Mouse (Mus musculus): ENCODE measurements around the gene Prss36. TPM values are rescaled to one million over a fixed set of nuclear protein-coding genes. Genes with fewer than 3 reads are reported as not detected.

Gene Prss36
- total RNA-seq (2023) = 1 to 10 TPM in 1 of 2 experiments, under 1 TPM in 1; 0.70 to 1.4 TPM

DNA sequence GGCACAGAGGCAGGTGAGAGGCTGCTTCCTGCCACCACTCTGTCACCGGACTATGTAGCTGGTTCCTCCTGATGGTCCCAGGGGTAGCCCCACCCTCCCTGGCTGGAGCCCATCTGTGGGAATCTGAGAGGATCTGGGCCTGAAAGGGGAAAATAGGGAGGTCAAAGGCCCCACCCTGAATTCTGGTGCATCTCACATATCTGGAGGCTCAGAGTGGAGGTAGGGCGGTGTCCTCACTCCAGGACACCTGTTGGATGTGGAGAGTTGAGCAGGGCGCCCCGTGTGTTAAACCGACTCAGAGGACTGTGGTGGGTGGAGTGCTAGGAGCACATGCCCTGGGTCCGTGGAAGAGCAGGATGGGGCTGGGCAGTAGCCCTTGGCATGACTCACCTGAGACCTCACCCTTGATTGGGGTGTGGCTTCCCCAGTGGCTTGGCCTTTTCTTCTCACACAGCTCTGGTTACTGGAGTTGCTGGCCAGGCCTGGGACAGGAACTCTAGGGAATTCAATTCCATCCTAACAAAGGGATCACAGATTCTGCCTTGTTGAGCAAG, at the start of gene Prss36:
Prss36 (minus strand) TSS at position 256 of the 554 bp plus-strand sequence.

GRCm38 (mm10) chr7:127993341-127993977, 46.9 kb upstream of the Prss36 start, which contains the start of gene Pycard:
Gene Pycard (minus strand): TSS chr7:127993867.

DNA sequence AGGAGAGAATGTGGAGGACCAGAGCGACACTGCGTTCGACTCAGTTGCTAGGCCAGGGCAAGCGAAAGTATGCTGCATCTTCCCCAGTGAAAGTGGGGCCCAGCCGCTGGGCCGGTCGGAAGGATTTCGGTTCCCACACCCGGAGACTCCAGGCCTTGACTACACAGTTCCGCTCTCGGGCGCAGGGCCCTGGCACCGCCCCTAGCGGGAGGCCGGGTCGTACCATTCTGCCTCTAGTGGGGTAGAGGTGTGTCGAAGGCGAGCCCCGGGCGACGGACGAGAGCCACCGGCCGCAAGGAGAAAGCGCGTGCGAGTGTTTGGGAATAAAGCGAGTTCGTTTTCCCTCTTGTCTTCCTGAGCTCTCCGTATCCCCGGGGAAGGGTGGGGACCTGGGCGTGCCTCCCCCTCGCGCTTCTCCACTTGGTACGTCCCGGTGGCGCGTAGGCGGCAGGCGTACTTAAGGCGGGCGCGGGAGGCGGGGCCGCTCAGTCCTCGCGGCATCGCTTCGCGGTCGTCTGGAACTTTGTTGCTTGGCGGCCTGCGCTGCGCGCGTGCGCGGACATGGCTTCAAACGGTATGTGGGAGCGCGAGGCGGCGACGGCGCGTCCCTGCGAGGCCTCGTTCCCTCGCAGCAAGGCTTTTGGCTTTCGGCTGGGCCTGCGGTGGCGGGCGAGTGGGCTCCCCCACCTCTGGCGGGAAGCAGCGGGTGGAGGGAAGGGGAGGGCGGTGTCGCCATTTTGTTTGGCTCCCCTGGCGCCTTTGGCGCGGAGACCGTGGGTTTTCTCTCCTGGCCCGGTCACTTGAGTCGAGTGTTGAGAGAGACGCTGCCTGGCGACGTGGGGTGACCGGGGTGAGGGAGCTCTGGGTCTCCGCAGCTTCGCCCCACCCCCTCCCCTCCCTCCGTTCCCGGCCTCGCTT, 20.7 kb upstream of the Prss36 start, which contains the start of gene Fus:
Fus (plus strand) TSS at position 454 of the 918 bp plus-strand sequence.

DNA sequence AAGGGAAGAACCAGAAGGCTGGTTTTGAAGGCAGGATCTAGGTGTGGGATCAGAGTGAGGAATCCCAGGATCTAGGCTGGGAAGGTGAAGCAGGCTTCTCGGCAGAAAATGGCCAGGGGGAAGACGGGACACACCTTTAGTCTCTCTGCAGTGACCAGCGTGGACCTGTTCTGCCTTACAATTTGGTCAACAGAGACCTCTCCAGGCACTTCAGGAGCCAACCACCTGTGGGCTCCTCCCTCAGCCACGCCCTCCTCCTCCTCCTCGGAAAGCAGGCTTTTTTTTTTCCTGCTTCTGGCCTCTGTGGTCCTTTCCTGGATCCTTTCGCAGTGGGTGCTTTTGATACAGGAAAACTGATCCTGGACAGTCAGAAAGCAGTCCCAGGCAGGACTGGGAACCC, 16.6 kb downstream of the Prss36 start, which contains the start of gene Prss8:
Prss8 (minus strand) TSS at position 182 of the 400 bp plus-strand sequence.

GRCm38 (mm10) chr7:127912190-127912871, 34.2 kb downstream of the Prss36 start, which contains the start of gene Kat8:
Gene Kat8 (plus strand): TSS chr7:127912516.

DNA sequence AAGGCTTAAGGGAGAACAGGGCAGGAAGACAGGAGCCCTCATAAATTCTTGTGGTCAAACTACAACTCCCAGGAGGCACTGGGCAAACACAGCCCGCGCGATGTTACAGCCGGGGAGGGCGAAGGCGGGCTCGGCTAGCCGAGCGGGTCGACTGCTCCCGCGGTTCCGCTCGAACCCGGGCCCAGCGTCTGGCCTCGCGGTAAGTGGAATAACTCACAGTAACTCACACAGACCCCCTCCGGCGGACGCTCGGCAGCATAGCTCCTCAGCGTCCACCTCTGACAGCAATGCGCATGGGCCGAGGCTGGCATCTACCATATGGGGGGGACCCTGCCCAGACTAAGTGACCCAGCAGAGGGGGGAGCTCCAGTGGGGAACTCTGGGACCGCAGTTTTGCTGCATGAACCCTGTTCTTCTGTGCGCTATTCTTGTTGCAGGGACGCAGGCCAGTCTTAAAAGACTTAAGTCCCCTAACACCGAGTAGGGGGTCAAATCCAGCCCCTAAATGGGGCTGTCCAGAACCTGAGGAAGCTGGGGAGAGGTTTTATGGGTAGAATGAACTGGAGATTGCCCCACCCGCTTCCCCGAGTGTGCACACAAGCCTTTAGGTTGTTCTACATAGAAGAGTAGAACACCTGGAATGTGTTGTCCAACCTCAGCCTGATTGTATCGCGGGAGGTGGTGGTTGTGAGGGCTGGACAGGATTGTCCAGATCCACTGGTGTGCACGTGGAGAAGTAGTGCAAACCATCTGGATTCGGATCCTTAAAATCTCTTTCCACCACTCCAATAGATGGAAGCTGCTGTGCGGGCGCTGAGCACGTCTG, 42.3 kb downstream of the Prss36 start, which contains the start of gene Bckdk:
Bckdk (plus strand) TSS at position 112 of the 826 bp plus-strand sequence.

GRCm38 (mm10) chr7:127895442-127895841, 51.1 kb downstream of the Prss36 start, which contains the start of the genes Gm21974 and Vkorc1:
Gene Gm21974 (minus strand): TSS chr7:127895454.
Gene Vkorc1 (minus strand): TSS chr7:127895617.

DNA sequence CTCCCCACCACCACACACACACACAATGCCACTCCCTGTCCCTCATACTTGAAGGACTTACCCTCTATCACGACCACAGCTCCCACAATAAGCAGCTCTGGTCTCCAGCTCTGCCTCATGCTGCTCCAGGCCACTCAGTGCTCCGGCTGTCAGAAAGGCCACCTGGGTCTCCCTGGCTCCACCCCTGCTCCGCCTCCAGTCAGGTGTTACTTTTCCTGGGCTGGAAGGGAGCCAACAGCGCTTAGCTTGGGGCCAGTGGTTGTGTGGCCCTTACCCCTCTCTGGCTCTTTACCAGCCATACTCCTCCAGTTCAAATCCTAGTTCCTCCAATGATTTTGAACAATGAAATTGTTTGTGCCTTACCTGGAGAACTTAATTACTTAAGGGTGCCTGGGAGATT, 55.7 kb downstream of the Prss36 start, which contains the start of gene Prss53:
Prss53 (minus strand) TSS at position 173 of the 400 bp plus-strand sequence.

Other genes starting within 250 kb of the Prss36 start
- 10 to 100 TPM; 38.5 to 43.9 TPM for gene Bcl7c, start 237.8 kb downstream of the Prss36 start, total RNA-seq (2023)
- gene Ctf1, start 234.0 kb downstream of the Prss36 start, total RNA-seq (2023) = not detected
- gene Ctf2, start 214.6 kb downstream of the Prss36 start, total RNA-seq (2023) = not detected
- gene Fbxl19, start 202.2 kb downstream of the Prss36 start, total RNA-seq (2023) = 10 to 100 TPM in 1 of 2 experiments, 1 to 10 TPM in 1; 9.8 to 11.1 TPM
- gene Orai3, start 176.9 kb downstream of the Prss36 start, total RNA-seq (2023) = 10 to 100 TPM; 52.5 to 54.7 TPM
- 10 to 100 TPM; 45.6 to 53.7 TPM for gene Setd1a, start 170.1 kb downstream of the Prss36 start, total RNA-seq (2023)
- not detected for gene Gm49388, start 161.1 kb downstream of the Prss36 start, total RNA-seq (2023)
- 10 to 100 TPM; 26.3 to 30.0 TPM for gene Hsd3b7, start 146.1 kb downstream of the Prss36 start, total RNA-seq (2023)
- 100 to 1,000 TPM; 136 to 139 TPM for gene Stx4a, start 122.4 kb downstream of the Prss36 start, total RNA-seq (2023)
- gene Stx1b, start 122.2 kb downstream of the Prss36 start, total RNA-seq (2023) = under 1 TPM in 1 of 2 experiments, not detected in 1; 0.13 TPM
- gene Zfp646, start 70.5 kb downstream of the Prss36 start, total RNA-seq (2023) = 10 to 100 TPM; 48.4 to 48.8 TPM
- gene Zfp668, start 69.9 kb downstream of the Prss36 start, total RNA-seq (2023) = 1 to 10 TPM; 7.6 to 9.2 TPM
- gene Prss53, start 55.8 kb downstream of the Prss36 start, total RNA-seq (2023) = 1 to 10 TPM; 1.0 to 1.3 TPM
- gene Gm21974, start 51.3 kb downstream of the Prss36 start, total RNA-seq (2023) = not detected
- 10 to 100 TPM; 19.8 to 22.4 TPM for gene Vkorc1, start 51.1 kb downstream of the Prss36 start, total RNA-seq (2023)
- gene Bckdk, start 42.6 kb downstream of the Prss36 start, total RNA-seq (2023) = 10 to 100 TPM; 28.2 to 30.0 TPM
- 10 to 100 TPM; 28.7 to 31.1 TPM for gene Kat8, start 34.2 kb downstream of the Prss36 start, total RNA-seq (2023)
- gene Prss8, start 16.6 kb downstream of the Prss36 start, total RNA-seq (2023) = not detected
- gene Fus, start 20.7 kb upstream of the Prss36 start, total RNA-seq (2023) = 100 to 1,000 TPM; 505 to 623 TPM
- 10 to 100 TPM; 60.4 to 89.0 TPM for gene Pycard, start 47.1 kb upstream of the Prss36 start, total RNA-seq (2023)
- gene Trim72, start 57.2 kb upstream of the Prss36 start, total RNA-seq (2023) = under 1 TPM in 1 of 2 experiments, not detected in 1; 0.64 TPM
- gene Itgam, start 115.9 kb upstream of the Prss36 start, total RNA-seq (2023) = 100 to 1,000 TPM; 557 to 582 TPM
- gene Gm49368, start 116.0 kb upstream of the Prss36 start, total RNA-seq (2023) = 10 to 100 TPM; 12.8 to 19.9 TPM
- 100 to 1,000 TPM; 242 to 261 TPM for gene Itgax, start 182.8 kb upstream of the Prss36 start, total RNA-seq (2023)
- 100 to 1,000 TPM; 222 to 241 TPM for gene Itgad, start 207.7 kb upstream of the Prss36 start, total RNA-seq (2023)